Mouse (Mus musculus): ENCODE results near the gene Ube2d3. TPM values are rescaled to one million over a fixed set of nuclear protein-coding genes. Genes with fewer than 3 reads are reported as not detected.
"Not testable (repeated sequence)": the region's sequence is repeated elsewhere in the genome, so short reads cannot be mapped to it uniquely, and the experiment has no call there.

The Ube2d3 gene
- polyA plus RNA-seq, 1 experiment, result 60.9 TPM

DNA sequence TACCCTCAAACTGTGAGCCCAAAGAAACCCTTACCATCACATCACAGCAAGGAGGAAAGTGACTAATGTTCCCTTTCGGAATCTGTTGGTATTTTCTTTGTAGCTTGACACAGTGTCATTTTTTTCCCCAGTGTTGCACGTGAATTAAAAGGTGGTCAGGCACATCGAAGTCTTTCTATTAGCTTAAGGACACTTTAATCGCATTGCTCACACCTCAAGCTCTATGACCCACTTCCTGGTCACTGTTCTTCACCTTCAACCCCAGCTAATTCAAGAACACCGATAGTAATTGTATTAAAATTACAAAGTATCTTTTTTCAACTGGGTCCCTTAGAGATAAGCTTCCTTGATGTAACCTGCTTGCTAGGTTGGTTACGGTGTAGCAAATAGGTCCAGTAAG, 42.8 kb downstream of the Ube2d3 start:
- H3K4me1 ChIP-seq (ENCODE audit: control insufficient read depth, insufficient read depth, low read length), result peaks cover 4% of the 10 kb centered on the region
- 94% methylated on average over 6 of the region's 6 CpGs for WGBS
- H3K27ac ChIP-seq (ENCODE audit: insufficient read depth, low read depth, low read length), result no peak overlapping the region
- H3K4me3 ChIP-seq (ENCODE audit: insufficient read depth, low read depth, low read length), result no peak overlapping the region
- no peak for TF ChIP-seq CTCF (IDR thresholded peaks at IDR 0.05; ENCODE audit: insufficient read depth, low read depth, low read length)
- TF ChIP-seq POLR2A (IDR thresholded peaks at IDR 0.05; ENCODE audit: insufficient read depth, low read depth, low read length), result no peak

DNA sequence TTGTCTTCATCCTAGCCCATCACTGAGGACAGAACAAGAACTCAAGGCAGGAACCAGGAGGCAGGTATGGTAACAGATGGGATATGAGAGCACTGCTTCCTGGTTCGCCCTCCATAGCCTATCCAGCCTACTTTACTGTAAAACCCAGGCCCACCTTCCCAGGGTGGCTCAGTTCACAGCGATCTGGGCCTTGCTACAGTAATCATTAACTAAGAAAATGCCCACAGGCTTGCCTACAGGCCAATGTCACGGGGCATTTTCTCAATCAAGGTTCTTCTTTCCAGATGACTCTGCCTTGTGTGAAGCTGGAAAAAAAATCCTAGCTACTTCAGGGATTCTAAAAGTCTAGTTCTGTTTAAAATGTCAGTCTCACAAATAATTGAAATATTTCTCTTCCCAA, 43.7 kb downstream of the Ube2d3 start:
- H3K4me3 ChIP-seq (ENCODE audit: insufficient read depth, low read depth, low read length), result no peak overlapping the region
- peaks cover 4% of the 10 kb centered on the region for H3K4me1 ChIP-seq (ENCODE audit: control insufficient read depth, insufficient read depth, low read length)
- H3K27ac ChIP-seq (ENCODE audit: insufficient read depth, low read depth, low read length), result no peak overlapping the region
- WGBS, result 97% methylated on average over 3 of the region's 3 CpGs
- TF ChIP-seq CTCF (IDR thresholded peaks at IDR 0.05; ENCODE audit: insufficient read depth, low read depth, low read length), result no peak
- TF ChIP-seq POLR2A (IDR thresholded peaks at IDR 0.05; ENCODE audit: insufficient read depth, low read depth, low read length), result no peak

DNA sequence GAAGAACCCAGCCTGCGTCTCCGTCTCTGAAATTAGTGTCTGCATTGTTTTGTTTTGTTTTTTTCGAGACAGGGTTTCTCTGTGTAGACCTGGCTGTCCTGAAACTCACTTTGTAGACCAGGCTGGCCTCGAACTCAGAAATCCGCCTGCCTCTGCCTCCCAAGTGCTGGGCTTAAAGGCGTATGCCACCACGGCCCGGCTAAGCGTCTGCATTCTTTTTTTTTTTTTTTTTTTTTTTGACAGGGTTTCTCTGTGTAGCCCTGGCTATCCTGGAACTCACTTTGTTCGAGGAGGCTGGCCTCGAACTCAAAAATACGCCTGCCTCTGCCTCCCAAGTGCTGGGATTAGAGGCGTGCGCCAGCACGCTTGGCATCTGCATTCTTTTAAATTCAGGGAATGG, 46.7 kb downstream of the Ube2d3 start:
- not testable (repeated sequence) for H3K27ac ChIP-seq (ENCODE audit: insufficient read depth, low read depth, low read length); H3K4me3 ChIP-seq (ENCODE audit: insufficient read depth, low read depth, low read length); H3K4me1 ChIP-seq (ENCODE audit: control insufficient read depth, insufficient read depth, low read length)
- WGBS, result 86% methylated on average over 15 of the region's 15 CpGs

DNA sequence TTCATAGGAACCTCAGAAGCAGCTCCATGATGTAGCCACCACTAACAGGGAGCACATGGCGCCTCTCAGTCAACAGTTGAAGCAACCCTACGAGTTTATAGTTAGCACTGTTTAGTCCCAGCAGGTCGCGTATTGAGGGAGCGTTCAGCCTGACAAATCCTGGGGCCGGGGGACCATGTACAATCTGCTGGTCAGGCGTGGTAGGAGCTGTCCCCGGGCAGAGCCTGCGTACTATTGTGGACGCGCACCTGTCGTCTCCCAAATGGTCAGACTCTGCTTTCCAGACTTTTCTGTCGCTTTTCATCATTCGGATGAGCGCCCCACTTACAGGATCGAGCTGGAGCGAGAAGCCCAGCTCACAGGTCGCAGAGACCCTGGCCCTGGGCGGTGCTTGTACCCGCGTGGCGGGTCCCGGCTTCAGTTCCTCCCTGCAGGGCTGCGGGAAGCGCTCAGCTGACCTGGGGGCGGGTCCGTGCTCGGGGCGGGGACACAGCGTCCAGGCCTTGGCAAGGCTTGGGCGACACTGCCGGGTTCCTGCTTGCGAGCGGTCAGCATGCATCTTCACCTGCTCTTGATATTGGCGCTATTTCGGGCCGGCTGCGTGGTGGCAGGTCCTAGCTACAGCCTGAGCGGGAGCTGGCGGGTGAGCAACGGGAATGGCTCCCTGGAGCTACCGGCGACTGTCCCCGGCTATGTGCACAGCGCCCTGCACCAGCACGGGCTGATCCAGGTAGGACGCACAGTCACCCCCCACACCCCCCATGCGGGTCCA, 47.4 kb downstream of the Ube2d3 start, which contains the start of gene Manba:
Gene Manba, plus strand, starts transcription at position 484 of the 772 bp plus-strand sequence.
- peak within 1 kb of the TSS; percentile 53 for H3K4me3 ChIP-seq (ENCODE audit: insufficient read depth, low read depth, low read length)
- TF ChIP-seq POLR2A (IDR thresholded peaks at IDR 0.05; ENCODE audit: insufficient read depth, low read depth, low read length) (no peak), CTCF (IDR thresholded peaks at IDR 0.05; ENCODE audit: insufficient read depth, low read depth, low read length) (no peak)
- peaks cover 4% of the 10 kb centered on the region for H3K4me1 ChIP-seq (ENCODE audit: control insufficient read depth, insufficient read depth, low read length)
- WGBS, result 2% methylated on average over 48 of the region's 48 CpGs
- H3K27ac ChIP-seq (ENCODE audit: insufficient read depth, low read depth, low read length), result no peak within 1 kb of the TSS

DNA sequence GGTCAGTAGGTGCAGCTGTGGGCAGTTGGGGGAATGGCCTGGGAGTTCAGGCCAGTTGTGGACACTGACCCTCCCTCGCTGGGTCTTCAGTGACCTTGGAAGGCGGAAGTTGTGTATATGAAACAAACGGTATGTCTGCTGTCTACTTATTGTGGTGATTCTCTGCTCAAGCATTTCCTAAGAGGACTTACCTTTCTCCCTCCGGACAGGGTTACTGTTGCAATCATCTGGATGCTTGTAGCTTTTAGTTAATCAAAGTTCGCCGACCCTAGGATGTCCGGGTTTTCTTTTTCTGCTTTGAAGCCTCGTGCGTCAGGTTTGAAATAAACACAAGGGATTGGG, 47.9 kb downstream of the Ube2d3 start:
- peak overlapping the region; percentile 53 for H3K4me3 ChIP-seq (ENCODE audit: insufficient read depth, low read depth, low read length)
- peaks cover 4% of the 10 kb centered on the region for H3K4me1 ChIP-seq (ENCODE audit: control insufficient read depth, insufficient read depth, low read length)
- 5% methylated on average over 9 of the region's 9 CpGs for WGBS
- no peak overlapping the region for H3K27ac ChIP-seq (ENCODE audit: insufficient read depth, low read depth, low read length)
- TF ChIP-seq CTCF (IDR thresholded peaks at IDR 0.05; ENCODE audit: insufficient read depth, low read depth, low read length) (no peak), POLR2A (IDR thresholded peaks at IDR 0.05; ENCODE audit: insufficient read depth, low read depth, low read length) (no peak)

DNA sequence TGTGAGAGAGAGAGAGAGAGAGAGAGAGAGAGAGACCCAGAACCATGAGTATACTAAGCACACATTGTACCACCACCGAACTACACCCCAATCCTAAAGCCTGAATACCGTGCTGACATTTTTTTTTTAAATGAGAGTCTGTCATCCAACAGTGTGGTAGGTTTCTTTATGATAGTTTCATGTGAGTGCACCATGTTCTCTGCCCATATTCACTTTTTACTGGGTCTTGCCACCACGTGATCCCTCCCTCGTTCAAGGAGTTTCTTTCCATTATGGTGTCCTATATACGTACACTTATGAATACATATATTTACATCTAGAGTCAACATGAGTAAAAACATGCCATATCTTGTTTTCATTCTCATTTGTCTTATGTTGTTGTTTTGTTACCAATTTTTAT, 48.4 kb downstream of the Ube2d3 start:
- TF ChIP-seq CTCF (IDR thresholded peaks at IDR 0.05; ENCODE audit: insufficient read depth, low read depth, low read length) (no peak), POLR2A (IDR thresholded peaks at IDR 0.05; ENCODE audit: insufficient read depth, low read depth, low read length) (no peak)
- H3K4me3 ChIP-seq (ENCODE audit: insufficient read depth, low read depth, low read length), result no peak overlapping the region
- 72% methylated on average over 5 of the region's 5 CpGs for WGBS

DNA sequence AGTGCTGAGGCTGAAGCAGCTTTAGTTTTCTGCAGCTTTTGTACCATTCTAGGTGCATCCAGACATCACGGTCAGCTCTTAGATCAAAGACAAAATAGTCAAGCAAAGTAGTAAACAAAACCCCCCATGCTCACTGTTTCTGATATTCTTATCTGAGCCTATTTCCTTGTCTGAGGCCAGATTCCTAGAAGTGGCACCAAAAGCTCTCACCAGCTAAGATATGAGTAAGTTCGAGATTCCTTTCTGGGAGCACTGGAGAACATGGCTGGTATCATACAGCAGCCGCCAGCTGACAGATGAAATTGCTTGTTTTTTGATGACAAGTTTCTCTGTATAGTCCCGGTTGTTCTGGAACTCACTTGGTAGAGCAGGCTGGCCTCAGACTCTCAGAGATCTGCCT, 49.9 kb downstream of the Ube2d3 start:
- over 99% methylated on average over 4 of the region's 4 CpGs for WGBS
- no peak for TF ChIP-seq POLR2A (IDR thresholded peaks at IDR 0.05; ENCODE audit: insufficient read depth, low read depth, low read length)
- TF ChIP-seq CTCF (IDR thresholded peaks at IDR 0.05; ENCODE audit: insufficient read depth, low read depth, low read length), result no peak
- H3K4me3 ChIP-seq (ENCODE audit: insufficient read depth, low read depth, low read length), result no peak overlapping the region
- H3K27ac ChIP-seq (ENCODE audit: insufficient read depth, low read depth, low read length), result no peak overlapping the region
- H3K4me1 ChIP-seq (ENCODE audit: control insufficient read depth, insufficient read depth, low read length), result peaks cover 4% of the 10 kb centered on the region

More for the DNA sequence above, 48.4 kb downstream of the Ube2d3 start:
- Histone ChIP-seq H3K4me1 (ENCODE audit: control insufficient read depth, insufficient read depth, low read length) (peaks cover 4% of the 10 kb centered on the region), H3K27ac (ENCODE audit: insufficient read depth, low read depth, low read length) (no peak overlapping the region)

DNA sequence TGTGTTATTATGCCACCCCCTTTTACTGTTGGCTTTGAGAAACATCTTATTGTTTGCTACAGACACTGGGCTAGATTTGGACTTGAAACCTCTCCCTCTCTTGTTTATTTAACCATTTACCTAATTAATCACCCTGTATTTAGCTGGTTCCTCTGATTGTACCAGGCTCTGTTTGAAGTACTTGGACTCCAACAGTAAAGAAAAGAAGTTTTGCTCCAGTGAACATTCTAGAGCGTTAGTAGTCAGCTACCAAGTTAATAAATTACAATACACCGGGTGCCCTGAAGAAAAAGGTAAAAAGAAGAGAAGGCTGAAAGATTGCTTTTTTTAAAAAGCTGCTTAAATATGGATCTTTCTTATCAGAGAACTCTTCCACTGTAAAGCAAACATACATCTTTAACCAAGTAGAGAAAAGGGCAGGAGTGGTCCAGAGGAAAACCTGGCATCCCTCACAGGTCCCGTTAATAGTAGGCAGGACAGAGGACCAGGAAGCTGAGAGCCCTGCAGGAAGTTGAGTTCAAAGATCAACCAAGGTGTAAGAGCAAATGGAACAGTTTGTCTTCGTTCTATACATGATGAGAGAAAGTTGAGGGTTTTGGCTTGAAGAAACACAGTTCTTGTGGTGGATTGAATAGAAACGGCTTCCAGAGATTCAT, 52.0 kb downstream of the Ube2d3 start:
- TF ChIP-seq POLR2A (IDR thresholded peaks at IDR 0.05; ENCODE audit: insufficient read depth, low read depth, low read length) (no peak), CTCF (IDR thresholded peaks at IDR 0.05; ENCODE audit: insufficient read depth, low read depth, low read length) (no peak)
- no peak overlapping the region for H3K27ac ChIP-seq (ENCODE audit: insufficient read depth, low read depth, low read length)
- H3K4me3 ChIP-seq (ENCODE audit: insufficient read depth, low read depth, low read length), result no peak overlapping the region
- peaks cover 4% of the 10 kb centered on the region for H3K4me1 ChIP-seq (ENCODE audit: control insufficient read depth, insufficient read depth, low read length)
- 87% methylated on average over 5 of the region's 5 CpGs for WGBS

DNA sequence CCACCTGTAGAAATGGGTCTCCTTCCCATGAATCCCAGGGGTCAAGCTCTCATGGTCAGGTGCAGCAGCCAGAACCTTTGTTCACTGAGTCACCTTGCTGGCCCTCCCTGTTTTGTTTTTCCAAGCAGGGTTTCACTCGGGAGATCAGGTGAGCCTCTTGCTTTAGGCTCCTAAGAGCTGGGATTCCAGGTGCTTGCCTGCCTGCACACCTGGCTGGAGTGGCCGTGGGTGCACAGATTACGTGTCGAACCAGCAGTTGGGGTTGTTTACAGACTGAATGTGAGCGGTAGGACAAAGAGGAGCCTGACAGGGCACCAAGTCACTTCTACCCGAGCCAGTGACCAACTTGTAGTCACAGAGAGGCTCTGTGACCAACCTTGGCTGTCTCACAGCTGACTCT, 53.2 kb downstream of the Ube2d3 start:
- no peaks in the 10 kb centered on the region for H3K4me1 ChIP-seq (ENCODE audit: control insufficient read depth, insufficient read depth, low read length)
- H3K27ac ChIP-seq (ENCODE audit: insufficient read depth, low read depth, low read length), result no peak overlapping the region
- 92% methylated on average over 6 of the region's 6 CpGs for WGBS
- TF ChIP-seq CTCF (IDR thresholded peaks at IDR 0.05; ENCODE audit: insufficient read depth, low read depth, low read length) (no peak), POLR2A (IDR thresholded peaks at IDR 0.05; ENCODE audit: insufficient read depth, low read depth, low read length) (no peak)
- no peak overlapping the region for H3K4me3 ChIP-seq (ENCODE audit: insufficient read depth, low read depth, low read length)

DNA sequence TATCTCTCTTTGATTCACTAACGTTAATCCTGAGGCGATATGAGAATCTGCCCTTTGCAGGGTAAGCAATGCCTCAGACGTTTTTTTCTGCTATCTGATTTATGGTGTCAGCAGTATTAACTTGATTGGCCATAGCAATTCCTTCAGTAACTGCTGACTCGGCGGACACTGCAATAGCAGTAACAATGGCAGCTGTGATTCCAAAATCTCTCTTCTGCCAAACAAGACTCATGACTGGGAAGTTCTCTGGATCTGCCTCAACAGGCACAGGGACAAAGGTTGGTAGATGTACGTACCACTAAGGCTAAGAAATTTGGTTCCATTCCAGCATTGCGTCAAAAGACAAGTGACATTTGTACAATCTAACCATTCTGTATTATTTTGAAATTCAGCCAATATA, 55.4 kb downstream of the Ube2d3 start:
- H3K27ac ChIP-seq (ENCODE audit: insufficient read depth, low read depth, low read length); H3K4me1 ChIP-seq (ENCODE audit: control insufficient read depth, insufficient read depth, low read length); H3K4me3 ChIP-seq (ENCODE audit: insufficient read depth, low read depth, low read length): not testable (repeated sequence)
- WGBS, result 91% methylated on average over 7 of the region's 7 CpGs

DNA sequence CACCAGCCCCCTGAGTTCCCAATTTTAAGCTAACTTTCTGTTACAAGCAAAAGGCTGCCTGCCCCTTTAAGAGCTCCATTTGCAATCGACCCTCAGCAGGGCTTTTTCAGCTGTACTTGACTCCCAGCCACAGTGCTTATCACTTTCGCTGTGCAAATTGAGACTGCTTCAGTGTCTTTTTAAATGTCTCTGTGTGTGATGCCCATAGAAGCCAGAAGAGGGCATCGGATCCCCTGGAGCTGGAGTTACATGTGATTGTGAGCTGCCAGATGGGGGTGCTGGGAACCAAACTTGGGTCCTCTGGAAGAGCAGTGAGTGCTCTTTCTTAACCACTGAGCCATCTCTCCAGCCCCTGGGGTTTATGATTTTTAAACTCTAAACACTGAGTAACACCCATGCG, 60.0 kb downstream of the Ube2d3 start:
- not testable (repeated sequence) for H3K4me3 ChIP-seq (ENCODE audit: insufficient read depth, low read depth, low read length); H3K4me1 ChIP-seq (ENCODE audit: control insufficient read depth, insufficient read depth, low read length); H3K27ac ChIP-seq (ENCODE audit: insufficient read depth, low read depth, low read length)
- 88% methylated on average over 4 of the region's 4 CpGs for WGBS
